Mouse (Mus musculus): ENCODE results near the gene Synm.

GRCm38 (mm10) chr7:67699301-67699700 lies 60.2 kb downstream of the Synm start:
- TF ChIP-seq POLR2A (IDR thresholded peaks at IDR 0.05; ENCODE audit: borderline replicate concordance, extremely low read depth, low read depth, low read length), result no peak
- no peak for TF ChIP-seq CTCF (IDR thresholded peaks at IDR 0.05; ENCODE audit: insufficient read depth, low read length)
